Mouse (Mus musculus) lung, embryonic 14.5 days (tissue): ENCODE data around the gene Gm10837. TPM values are rescaled to one million over a fixed set of nuclear protein-coding genes. Genes with fewer than 3 reads are reported as not detected.

Source experiments
- ATAC-seq: fragments of 200-750 bp; cut with Nextera tagmentation; 2 replicates; pipeline ENCODE4 v1.8.0; 2017; ENCODE audit warnings: mild to moderate bottlenecking, moderate TSS enrichment, moderate library complexity; ENCODE audit not compliant: insufficient read depth
- DNase-seq: peaks from one replicate; pipeline ENCODE4 v3.0.0-alpha.2; 2015
- H3K27ac ChIP-seq: fragments of 300-500 bp; sonication (generic); 2 replicates; pipeline ENCODE4 v1.5.1; 2014; ENCODE audit warnings: low read depth, mild to moderate bottlenecking, moderate library complexity
- H3K27me3 ChIP-seq: fragments of 300-500 bp; sonication (generic); 2 replicates; pipeline ENCODE4 v1.6.1; 2014; ENCODE audit warnings: low read length, control low read depth; ENCODE audit not compliant: insufficient read depth
- H3K36me3 ChIP-seq: fragments of 300-500 bp; sonication (generic); 2 replicates; pipeline ENCODE4 v1.6.1; 2014; ENCODE audit warnings: control low read depth; ENCODE audit not compliant: insufficient read depth
- H3K4me1 ChIP-seq: fragments of 300-500 bp; sonication (generic); 2 replicates; pipeline ENCODE4 v1.6.1; 2014; ENCODE audit warnings: antibody characterized with exemption, control low read depth; ENCODE audit not compliant: insufficient read depth
- H3K4me2 ChIP-seq: fragments of 300-500 bp; sonication (generic); 2 replicates; pipeline ENCODE4 v1.6.1; 2014; ENCODE audit warnings: mild to moderate bottlenecking
- H3K4me3 ChIP-seq: fragments of 300-500 bp; sonication (generic); 2 replicates; pipeline ENCODE4 v1.5.1; 2014; ENCODE audit warnings: low read depth, low read length
- H3K9ac ChIP-seq: fragments of 300-500 bp; sonication (generic); 2 replicates; pipeline ENCODE4 v1.6.1; 2014
- H3K9me3 ChIP-seq: fragments of 300-500 bp; sonication (generic); 2 replicates; pipeline ENCODE4 v1.6.1; 2016; ENCODE audit warnings: low read depth, low read length, control low read depth
- CTCF ChIP-seq: IDR thresholded peaks from 2 replicates; pipeline ENCODE4 v1.5.1; 2016; ENCODE audit warnings: antibody characterized with exemption, low read depth
- WGBS: fragments of 180-500 bp; shearing (Covaris S2); extraction: QIAGEN DNeasy Blood & Tissue Kit; methylation state at CpG from one replicate; pipeline ENCODE4 v1.1.7; 2014; 5-methylcytosine and 5-hydroxymethylcytosine counted together
- polyA plus RNA-seq: library from polyadenylated mRNA; unstranded; fragments of >200 nt; fragmentation: Nextera tagmentation; extraction: Ambion mirVana; gene quantifications from 2 replicates; pipeline ENCODE4 v1.2.1, GENCODE M21; 2014

Gm10837 gene
- polyA plus RNA-seq: not detected in 2 replicates

DNA sequence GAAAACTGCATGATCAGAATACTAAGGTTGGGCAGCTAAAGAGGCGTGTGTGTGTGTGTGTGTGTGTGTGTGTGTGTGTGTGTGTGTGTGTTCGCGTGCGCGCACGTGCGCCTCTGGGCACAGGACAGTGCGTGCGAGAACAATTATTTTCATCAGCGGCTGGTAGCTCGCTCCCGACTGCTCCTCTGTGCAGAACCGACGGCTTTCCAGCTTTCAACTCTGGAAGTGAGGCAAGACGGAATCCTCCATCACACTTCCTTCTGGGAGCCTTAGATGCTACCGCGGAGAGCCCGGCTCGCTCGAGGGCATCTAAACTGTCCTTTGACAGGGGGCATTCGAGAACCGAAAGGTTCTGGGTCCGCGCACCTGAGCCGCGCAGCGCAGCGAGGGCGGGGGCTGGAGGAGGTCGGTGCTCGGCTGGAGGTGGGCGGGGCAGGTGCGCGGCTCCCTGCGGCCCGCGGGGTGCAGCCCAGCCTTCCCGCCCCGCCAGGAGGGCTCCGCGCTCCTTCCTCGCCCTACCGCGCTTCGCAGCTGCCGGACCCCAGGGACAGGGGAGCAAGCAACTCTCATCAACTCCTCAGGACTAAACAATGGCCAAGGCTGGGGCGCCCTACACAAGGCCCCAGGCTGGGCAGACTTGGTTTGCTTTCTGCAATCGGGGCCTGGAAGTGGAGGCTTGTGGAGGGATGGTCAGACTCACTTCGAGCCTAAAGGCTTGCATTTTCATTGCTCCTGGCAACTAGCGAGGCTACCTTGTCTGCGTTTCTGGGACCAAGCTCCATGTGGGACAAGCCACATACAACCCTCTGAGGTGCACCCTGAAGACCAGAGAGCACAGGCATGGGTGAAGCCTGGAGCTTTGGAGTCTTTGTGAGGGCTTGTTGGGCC is at the start of gene Gm10837:
TSS of gene Gm10837 (plus strand) at position 146 of the 888 bp plus-strand sequence.
- peak within 1 kb of the TSS; percentile 25 for H3K4me3 ChIP-seq
- peaks cover 71% of the 10 kb centered on the region for H3K27me3 ChIP-seq
- DNase-seq: peak; percentile 15
- H3K9ac ChIP-seq: no peak within 1 kb of the TSS
- H3K27ac ChIP-seq: no peak within 1 kb of the TSS
- WGBS: 1% methylated on average over 51 of the region's 51 CpGs
- H3K36me3 ChIP-seq: no peaks in the 10 kb centered on the region
- no peaks in the 10 kb centered on the region for H3K9me3 ChIP-seq
- no peaks in the 10 kb centered on the region for H3K4me1 ChIP-seq
- peak; percentile 71; the same call in 1 of the 2 replicates for ATAC-seq
- no peak for TF ChIP-seq CTCF
- peak within 1 kb of the TSS; percentile 43; the same call in 1 of the 2 replicates for H3K4me2 ChIP-seq

DNA sequence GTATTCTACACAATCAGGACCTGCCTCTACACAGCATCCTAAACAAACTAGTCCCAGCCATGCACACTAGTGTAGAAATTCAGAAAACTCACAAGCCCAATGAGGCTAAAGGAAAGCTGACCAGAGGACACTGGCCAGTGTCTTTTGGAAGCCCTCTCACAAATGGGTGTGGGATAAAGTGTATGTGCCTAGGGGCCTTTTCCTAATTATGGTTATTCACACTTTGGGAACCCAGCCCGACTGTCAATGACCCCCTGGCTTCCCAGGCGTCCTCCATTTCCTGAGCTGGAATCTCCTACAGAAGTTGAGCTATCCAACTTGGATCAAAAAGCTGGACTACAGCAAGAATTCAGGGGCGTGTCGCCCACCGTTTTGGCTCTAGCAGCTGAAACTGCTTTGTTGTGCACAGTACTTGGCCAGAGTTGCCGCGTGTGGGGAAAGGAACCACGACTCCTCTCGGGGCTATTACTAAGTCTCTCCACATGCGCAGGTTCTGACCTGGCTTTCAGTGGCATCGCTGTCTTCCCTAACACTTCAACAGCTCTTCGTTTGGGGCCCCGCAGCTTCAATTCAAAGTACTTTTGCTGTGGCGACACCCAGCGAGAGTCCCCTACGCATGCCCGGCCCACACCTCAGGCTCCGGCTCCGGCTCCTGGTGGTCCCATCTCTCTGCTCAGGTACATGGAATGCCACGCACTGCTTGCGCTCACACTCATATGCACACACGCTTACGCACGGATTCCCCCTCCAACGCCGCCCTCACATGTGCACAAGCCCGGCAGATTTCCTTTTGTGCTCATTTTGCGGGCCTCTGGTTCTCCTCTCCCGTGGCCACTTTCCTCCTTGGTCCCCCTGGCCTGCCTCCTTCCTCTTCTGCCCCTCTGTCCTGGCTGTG is 40.5 kb upstream of the Gm10837 start:
- 4% methylated on average over 29 of the region's 29 CpGs for WGBS
- no peak for ATAC-seq
- TF ChIP-seq CTCF: no peak
- H3K4me1 ChIP-seq: no peaks in the 10 kb centered on the region
- peak overlapping the region; percentile 67 for H3K4me2 ChIP-seq
- no peak overlapping the region for H3K9ac ChIP-seq
- H3K27ac ChIP-seq: no peak overlapping the region
- H3K36me3 ChIP-seq: no peaks in the 10 kb centered on the region
- no peak for DNase-seq
- no peaks in the 10 kb centered on the region for H3K9me3 ChIP-seq
- peak overlapping the region; percentile 37; the same call in 1 of the 2 replicates for H3K4me3 ChIP-seq
- peaks cover 65% of the 10 kb centered on the region for H3K27me3 ChIP-seq

DNA sequence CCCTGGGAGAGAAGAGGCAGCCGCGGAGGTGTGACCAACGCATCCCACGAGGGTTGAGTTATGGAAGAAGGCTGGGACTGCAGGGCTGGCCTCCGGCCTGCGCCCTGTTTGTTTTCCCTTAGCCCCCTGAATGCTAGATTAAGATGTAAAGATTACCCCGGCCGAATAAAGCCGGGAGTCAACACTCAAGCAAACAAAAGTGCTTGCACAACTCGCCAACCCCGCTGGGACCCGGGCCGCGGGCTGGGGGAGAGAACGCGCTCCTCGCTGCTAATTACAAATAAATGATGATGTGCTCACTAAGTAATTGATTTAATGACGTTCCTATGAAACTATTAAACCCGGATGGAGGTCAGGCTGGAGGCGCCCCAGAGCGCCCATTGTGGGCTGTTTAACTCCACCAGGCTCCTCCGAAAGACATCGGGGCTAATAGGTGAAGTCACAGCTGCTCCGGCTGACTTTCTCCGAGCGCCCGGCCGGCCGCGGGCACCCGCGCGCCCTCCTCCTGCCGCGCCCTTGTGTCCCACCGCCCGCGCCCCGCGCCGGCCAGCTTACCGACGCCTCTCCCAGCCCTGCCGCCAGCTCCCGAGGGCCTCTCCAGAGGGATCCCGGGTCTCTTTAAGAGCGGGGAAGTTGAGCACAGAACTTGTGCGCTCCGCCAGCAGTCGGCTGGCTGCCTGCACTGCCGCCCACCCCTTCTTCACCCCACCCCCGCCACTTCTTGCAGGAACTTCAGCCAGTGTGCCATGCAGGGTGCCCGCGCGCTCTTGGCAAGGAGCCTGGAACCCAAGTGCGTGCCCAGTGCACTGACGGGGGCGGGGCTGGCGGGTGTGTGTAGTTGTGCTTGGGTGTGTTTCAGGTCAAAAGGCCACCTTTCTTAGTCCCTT is 39.6 kb upstream of the Gm10837 start, which contains the start of gene Gm5089:
TSS of gene Gm5089 (minus strand) at position 620 of the 887 bp plus-strand sequence.
- no peak for DNase-seq
- H3K4me2 ChIP-seq: peak within 1 kb of the TSS; percentile 67
- WGBS: under 1% methylated on average over 58 of the region's 59 CpGs
- no peaks in the 10 kb centered on the region for H3K4me1 ChIP-seq
- H3K36me3 ChIP-seq: no peaks in the 10 kb centered on the region
- no peak within 1 kb of the TSS for H3K27ac ChIP-seq
- peaks cover 74% of the 10 kb centered on the region for H3K27me3 ChIP-seq
- H3K9me3 ChIP-seq: no peaks in the 10 kb centered on the region
- TF ChIP-seq CTCF: no peak
- no peak within 1 kb of the TSS; the same call in 1 of the 2 replicates for H3K9ac ChIP-seq
- peak; percentile 45 for ATAC-seq
- peak within 1 kb of the TSS; percentile 37 for H3K4me3 ChIP-seq

DNA sequence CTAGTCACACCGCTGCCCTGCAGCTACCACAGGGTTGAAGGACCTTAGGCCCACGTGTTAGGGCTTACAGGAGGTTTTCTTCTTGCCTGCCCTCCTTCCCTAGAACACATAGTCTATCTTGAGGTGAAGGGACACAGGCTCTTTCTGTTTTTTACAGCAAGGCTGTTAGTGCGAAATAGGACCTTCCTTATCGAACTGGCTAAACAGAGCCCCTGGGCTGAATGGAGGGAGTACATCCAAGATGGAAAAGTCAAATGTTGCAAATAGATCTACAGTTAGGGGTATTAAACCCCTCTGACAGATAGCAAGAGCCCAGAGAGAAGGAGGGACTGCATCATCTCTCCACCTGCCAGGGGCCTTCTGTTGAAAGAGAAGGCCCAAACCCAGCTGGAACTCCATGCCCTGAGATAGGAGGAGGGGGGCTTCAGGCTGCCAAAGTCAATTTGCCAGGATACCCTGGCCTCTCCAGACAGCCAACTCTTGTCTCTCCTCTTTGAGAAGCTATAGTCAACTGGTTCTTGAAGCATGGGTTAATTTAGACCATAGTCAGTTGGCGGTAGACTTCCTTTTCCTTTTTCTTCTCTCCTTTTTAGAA is 38.7 kb upstream of the Gm10837 start:
- H3K9ac ChIP-seq: no peak overlapping the region
- H3K4me2 ChIP-seq: no peak overlapping the region; the same call in 1 of the 2 replicates
- no peaks in the 10 kb centered on the region for H3K4me1 ChIP-seq
- H3K27me3 ChIP-seq: peaks cover 81% of the 10 kb centered on the region
- no peaks in the 10 kb centered on the region for H3K36me3 ChIP-seq
- ATAC-seq (no peak), DNase-seq (no peak)
- H3K4me3 ChIP-seq: no peak overlapping the region
- no peak for TF ChIP-seq CTCF
- 63% methylated on average over 5 of the region's 5 CpGs for WGBS
- H3K9me3 ChIP-seq: no peaks in the 10 kb centered on the region
- H3K27ac ChIP-seq: no peak overlapping the region

DNA sequence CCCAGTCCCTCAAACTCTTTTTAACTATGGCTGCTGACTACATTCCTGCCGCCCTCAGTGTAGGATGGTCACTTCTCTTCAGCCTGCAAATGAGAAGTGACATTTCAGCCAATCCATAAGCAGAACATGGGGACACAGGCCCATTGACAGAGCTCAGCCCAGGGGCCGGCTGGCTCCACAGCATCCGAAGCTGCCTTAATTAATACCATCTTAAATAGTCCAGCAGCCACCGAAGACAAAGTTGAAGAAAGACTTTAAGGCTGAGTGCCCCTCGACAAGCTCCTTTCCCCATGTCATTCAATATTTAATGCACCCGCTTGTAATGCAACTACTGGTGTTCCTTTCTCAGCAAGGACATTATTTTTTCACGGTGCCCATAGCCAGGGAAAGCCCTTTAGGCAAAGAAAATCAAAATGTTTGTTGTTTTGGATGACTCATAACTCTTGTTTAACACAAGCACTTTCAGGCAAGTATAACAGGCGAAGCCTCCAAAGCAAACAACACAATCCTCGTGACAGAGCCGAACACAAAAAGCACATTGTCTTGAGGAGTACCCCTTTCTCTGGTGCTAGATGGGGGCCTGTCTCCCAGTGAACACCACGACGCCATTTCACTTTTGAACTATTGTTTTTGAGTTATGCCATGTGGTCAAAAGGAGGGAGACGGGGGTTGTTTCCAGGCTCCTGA is 37.5 kb upstream of the Gm10837 start:
- 45% methylated on average over 13 of the region's 13 CpGs for WGBS
- Histone ChIP-seq H3K9ac (no peak overlapping the region), H3K27ac (no peak overlapping the region), H3K4me2 (peak overlapping the region; percentile 48), H3K27me3 (peaks cover 81% of the 10 kb centered on the region), H3K4me1 (no peaks in the 10 kb centered on the region), H3K9me3 (no peaks in the 10 kb centered on the region), H3K4me3 (no peak overlapping the region), H3K36me3 (no peaks in the 10 kb centered on the region)
- ATAC-seq (no peak), DNase-seq (no peak)
- no peak for TF ChIP-seq CTCF
